Mouse (Mus musculus): ENCODE measurements around the gene Rtkn. TPM values are rescaled to one million over a fixed set of nuclear protein-coding genes. Genes with fewer than 3 reads are reported as not detected.

Rtkn gene
- polyA plus RNA-seq (2015; fragmentation: Nextera tagmentation; extraction: Ambion mirVana): 38.5 and 40.3 TPM in 2 replicates

GRCm38 (mm10) chr6:83134951-83135513, at the start of gene Rtkn:
Rtkn (plus strand) TSS chr6:83135463.
- Histone ChIP-seq H3K4me2 (ENCODE audit: low read length) (peak within 1 kb of the TSS; percentile 87), H3K4me1 (replicated peaks; ENCODE audit: insufficient read depth, low read length) (peaks cover 25% of the 10 kb centered on the region), H3K36me3 (ENCODE audit: insufficient read depth, low read length) (0 out of 2 replicates have a peak, but pooled peaks cover 4% of the 10 kb centered on the region), H3K9me3 (replicated peaks; ENCODE audit: low read length) (no peaks in the 10 kb centered on the region), H3K9ac (ENCODE audit: low read depth, low read length) (peak within 1 kb of the TSS; percentile 83), H3K27me3 (ENCODE audit: insufficient read depth, low read length) (no peaks in the 10 kb centered on the region), H3K27ac (peak within 1 kb of the TSS; percentile 100), H3K4me3 (replicated peaks; ENCODE audit: low read depth, low read length) (peak within 1 kb of the TSS; percentile 53)
- DNase-seq (ENCODE audit: low spot score): no peak
- no peak for TF ChIP-seq CTCF (IDR thresholded peaks at IDR 0.05; ENCODE audit: low read depth)
- WGBS: 60% methylated on average over 7 of the region's 7 CpGs
- ATAC-seq (replicated peaks; ENCODE audit: low FRiP score, low read depth): no peak

DNA sequence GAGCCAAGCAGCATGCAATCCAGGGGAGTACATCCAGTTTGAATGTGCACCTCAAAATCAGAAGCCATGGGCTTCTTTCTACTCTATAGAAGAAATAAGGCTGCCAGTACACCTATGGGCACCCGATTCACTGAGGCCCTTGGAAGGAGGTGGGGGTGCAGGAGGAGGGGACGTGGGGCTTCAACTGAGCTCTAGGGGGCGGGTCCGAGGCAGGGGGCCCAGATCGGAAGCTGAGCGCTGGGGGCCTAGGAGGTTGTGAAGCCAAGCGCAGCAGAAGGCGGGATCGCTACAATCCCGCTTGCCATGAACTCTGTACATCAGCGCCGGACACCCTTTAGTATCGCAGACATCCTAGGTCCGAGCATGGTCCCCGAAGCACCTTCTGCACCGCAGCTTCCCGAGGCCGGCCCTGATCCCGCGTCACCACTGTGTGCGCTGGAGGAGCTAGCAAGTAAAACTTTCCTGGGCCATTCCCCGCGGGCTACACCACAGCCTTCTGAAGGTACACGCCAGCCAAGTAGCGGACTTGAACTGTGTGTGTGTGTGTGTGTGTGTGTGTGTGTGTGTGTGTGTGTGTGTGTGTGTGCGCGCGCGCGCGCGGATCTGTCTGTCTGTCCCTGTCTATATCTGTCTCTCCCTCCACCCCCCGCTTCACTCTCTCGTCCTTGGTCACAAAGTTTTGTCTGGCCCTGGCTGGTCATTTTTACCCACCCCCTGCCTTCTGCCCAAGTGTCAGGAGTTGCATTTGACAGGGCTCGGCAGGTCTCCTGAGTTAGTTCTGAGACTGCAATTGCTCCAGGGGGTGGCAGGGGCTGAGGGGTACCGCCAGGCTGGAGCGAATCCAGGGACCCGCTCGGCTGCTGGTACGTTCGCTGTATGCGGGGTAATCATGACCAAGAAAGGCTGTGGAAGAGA, 48.9 kb upstream of the Rtkn start, which contains the start of gene Lbx2:
Lbx2 (plus strand) TSS at position 247 of the 915 bp plus-strand sequence.
- TF ChIP-seq CTCF (IDR thresholded peaks at IDR 0.05; ENCODE audit: low read depth): no peak
- Histone ChIP-seq H3K9ac (ENCODE audit: low read depth, low read length) (0 out of 2 replicates have a peak within 1 kb of the TSS, but pooled peaks have one; percentile 8), H3K4me1 (replicated peaks; ENCODE audit: insufficient read depth, low read length) (peaks cover 11% of the 10 kb centered on the region), H3K27me3 (ENCODE audit: insufficient read depth, low read length) (peaks cover 20% of the 10 kb centered on the region; the same call in 1 of the 2 replicates), H3K27ac (no peak within 1 kb of the TSS), H3K9me3 (replicated peaks; ENCODE audit: low read length) (no peaks in the 10 kb centered on the region), H3K36me3 (ENCODE audit: insufficient read depth, low read length) (no peaks in the 10 kb centered on the region), H3K4me2 (ENCODE audit: low read length) (peak within 1 kb of the TSS; percentile 55), H3K4me3 (replicated peaks; ENCODE audit: low read depth, low read length) (peak within 1 kb of the TSS; percentile 20; the same call in 1 of the 2 replicates)
- no peak for DNase-seq (ENCODE audit: low spot score)
- no peak; the same call in 1 of the 2 replicates for ATAC-seq (replicated peaks; ENCODE audit: low FRiP score, low read depth)
- WGBS: 5% methylated on average over 37 of the region's 42 CpGs

- Histone ChIP-seq H3K4me1 (replicated peaks; ENCODE audit: insufficient read depth, low read length) (peaks cover 11% of the 10 kb centered on the region), H3K9ac (ENCODE audit: low read depth, low read length) (0 out of 2 replicates have a peak overlapping the region, but pooled peaks have one; percentile 8)
- WGBS: 7% methylated on average over 47 of the region's 47 CpGs
Measured at GRCm38 (mm10) chr6:83087205-83087925, 47.9 kb upstream of the Rtkn start.

DNA sequence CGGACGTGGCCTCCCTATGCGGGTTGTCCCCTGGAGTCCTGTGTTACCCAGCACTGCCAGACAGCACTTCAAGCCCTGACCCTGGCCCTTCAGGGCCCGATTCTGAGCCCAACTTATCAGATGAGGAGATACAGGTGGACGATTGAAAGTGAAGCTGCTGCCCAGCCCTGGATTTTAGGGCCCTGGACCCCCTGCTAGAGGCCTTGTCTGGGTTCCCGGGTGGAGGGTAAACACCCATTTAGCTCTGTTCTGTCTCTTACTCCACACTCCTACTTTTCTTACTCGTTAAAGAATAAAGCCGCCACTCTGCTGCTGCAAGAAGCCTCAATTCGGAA, 47.4 kb upstream of the Rtkn start:
- peaks cover 20% of the 10 kb centered on the region; the same call in 1 of the 2 replicates for H3K27me3 ChIP-seq (ENCODE audit: insufficient read depth, low read length)
- DNase-seq (ENCODE audit: low spot score): no peak
- 31% methylated on average over 9 of the region's 9 CpGs for WGBS
- no peak for TF ChIP-seq CTCF (IDR thresholded peaks at IDR 0.05; ENCODE audit: low read depth)
- ATAC-seq (replicated peaks; ENCODE audit: low FRiP score, low read depth): no peak
- H3K4me2 ChIP-seq (ENCODE audit: low read length): peak overlapping the region; percentile 55
- H3K9ac ChIP-seq (ENCODE audit: low read depth, low read length): 0 out of 2 replicates have a peak overlapping the region, but pooled peaks have one; percentile 8
- no peaks in the 10 kb centered on the region for H3K36me3 ChIP-seq (ENCODE audit: insufficient read depth, low read length)
- H3K27ac ChIP-seq: no peak overlapping the region
- H3K4me1 ChIP-seq (replicated peaks; ENCODE audit: insufficient read depth, low read length): peaks cover 15% of the 10 kb centered on the region
- H3K9me3 ChIP-seq (replicated peaks; ENCODE audit: low read length): no peaks in the 10 kb centered on the region
- peak overlapping the region; percentile 18; the same call in 1 of the 2 replicates for H3K4me3 ChIP-seq (replicated peaks; ENCODE audit: low read depth, low read length)

More at GRCm38 (mm10) chr6:83087205-83087925, 47.9 kb upstream of the Rtkn start:
- Histone ChIP-seq H3K9me3 (replicated peaks; ENCODE audit: low read length) (no peaks in the 10 kb centered on the region), H3K27ac (no peak overlapping the region), H3K27me3 (ENCODE audit: insufficient read depth, low read length) (peaks cover 20% of the 10 kb centered on the region; the same call in 1 of the 2 replicates), H3K36me3 (ENCODE audit: insufficient read depth, low read length) (no peaks in the 10 kb centered on the region), H3K4me2 (ENCODE audit: low read length) (peak overlapping the region; percentile 55), H3K4me3 (replicated peaks; ENCODE audit: low read depth, low read length) (peak overlapping the region; percentile 18)
- DNase-seq (ENCODE audit: low spot score) (no peak), ATAC-seq (replicated peaks; ENCODE audit: low FRiP score, low read depth) (no peak)
- no peak for TF ChIP-seq CTCF (IDR thresholded peaks at IDR 0.05; ENCODE audit: low read depth)

- DNase-seq (ENCODE audit: low spot score): peak; percentile 76
- Histone ChIP-seq H3K27me3 (ENCODE audit: insufficient read depth, low read length) (peaks cover 15% of the 10 kb centered on the region; the same call in 1 of the 2 replicates), H3K9me3 (replicated peaks; ENCODE audit: low read length) (no peaks in the 10 kb centered on the region), H3K9ac (ENCODE audit: low read depth, low read length) (no peak overlapping the region), H3K4me2 (ENCODE audit: low read length) (peak overlapping the region; percentile 27), H3K4me1 (replicated peaks; ENCODE audit: insufficient read depth, low read length) (0 out of 2 replicates have a peak, but pooled peaks cover 9% of the 10 kb centered on the region), H3K36me3 (ENCODE audit: insufficient read depth, low read length) (no peaks in the 10 kb centered on the region), H3K4me3 (replicated peaks; ENCODE audit: low read depth, low read length) (no peak overlapping the region), H3K27ac (peak overlapping the region; percentile 64)
- ATAC-seq (replicated peaks; ENCODE audit: low FRiP score, low read depth): no peak
- TF ChIP-seq CTCF (IDR thresholded peaks at IDR 0.05; ENCODE audit: low read depth): no peak
- WGBS: 29% methylated on average over 6 of the region's 6 CpGs
Measured at GRCm38 (mm10) chr6:83092416-83093127, 42.7 kb upstream of the Rtkn start.

Measured in kidney, postnatal 0 days (tissue).